Mouse (Mus musculus): Measurements from ENCODE around the gene Baiap2.

Gene Baiap2

GRCm38 (mm10) chr11:119919897-119920296, 22.7 kb upstream of the Baiap2 start:
- DNase-seq (ENCODE audit: low read depth, low spot score) = peak; percentile 33

DNA sequence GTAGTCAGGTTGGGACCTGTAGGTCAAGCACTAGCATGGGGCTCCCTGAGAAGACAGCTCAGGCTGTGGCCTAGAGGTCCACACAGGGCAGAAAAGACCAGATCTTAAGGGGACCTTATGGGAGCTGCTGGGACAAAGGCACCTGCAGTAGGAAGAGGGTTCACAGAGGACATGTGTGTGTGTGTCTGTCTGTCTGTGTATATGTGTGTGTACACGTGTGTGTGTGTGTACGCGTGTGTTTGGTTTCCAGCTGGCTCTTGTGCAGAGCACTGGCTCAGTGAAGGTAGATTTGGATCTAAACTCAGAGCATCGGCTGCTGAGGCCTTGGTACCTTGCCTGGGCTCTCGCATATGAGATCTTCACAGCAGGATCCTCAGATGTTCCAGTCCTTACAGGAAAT, 21.9 kb upstream of the Baiap2 start:
- no peak for DNase-seq (ENCODE audit: low read depth, low spot score)

DNA sequence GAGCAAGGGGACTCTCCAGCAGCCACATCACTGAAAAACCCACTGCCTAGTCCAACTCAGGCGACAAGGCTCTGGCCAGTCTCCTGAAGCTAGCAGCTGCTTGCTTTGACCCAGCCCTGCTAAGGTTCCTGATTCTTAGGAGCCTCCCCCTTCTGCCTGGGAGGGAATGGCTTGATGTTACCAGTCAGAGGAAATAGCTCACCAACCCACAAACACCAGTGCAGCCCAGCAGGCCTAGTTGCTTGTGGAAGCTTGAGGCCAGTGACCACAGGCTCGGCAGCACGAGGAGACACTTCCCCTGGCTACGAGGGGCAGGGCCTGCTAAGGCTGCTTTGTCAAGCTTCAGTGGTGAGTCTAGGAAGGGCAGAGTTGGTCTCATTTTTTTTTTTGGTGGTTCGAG, 17.4 kb upstream of the Baiap2 start:
- no peak for DNase-seq (ENCODE audit: low read depth, low spot score)

DNA sequence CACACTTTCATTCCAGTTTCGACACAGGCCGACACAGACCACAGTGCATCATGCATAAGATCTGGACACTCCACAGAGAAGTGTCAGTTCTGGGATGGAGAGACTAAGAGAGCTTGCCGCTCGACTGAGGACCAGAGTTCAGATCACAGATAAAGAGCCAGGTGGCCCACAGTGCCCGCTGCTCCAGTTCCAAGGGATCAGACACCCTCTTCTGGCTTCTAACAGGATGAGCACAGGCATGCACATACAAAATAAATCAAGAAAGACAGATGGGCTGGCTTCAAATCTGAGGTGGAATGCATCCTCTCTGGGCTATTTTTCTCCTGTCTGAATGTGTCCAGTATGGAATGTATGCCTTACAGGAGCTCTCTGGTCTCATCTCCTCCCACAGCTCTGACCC, 15.8 kb upstream of the Baiap2 start:
- DNase-seq (ENCODE audit: low read depth, low spot score) = peak; percentile 16

- no peak for DNase-seq (ENCODE audit: low read depth, low spot score)
Observed at GRCm38 (mm10) chr11:119928023-119928681, 14.4 kb upstream of the Baiap2 start.

GRCm38 (mm10) chr11:119929603-119930265, 12.8 kb upstream of the Baiap2 start:
- DNase-seq (ENCODE audit: low read depth, low spot score) = no peak

DNA sequence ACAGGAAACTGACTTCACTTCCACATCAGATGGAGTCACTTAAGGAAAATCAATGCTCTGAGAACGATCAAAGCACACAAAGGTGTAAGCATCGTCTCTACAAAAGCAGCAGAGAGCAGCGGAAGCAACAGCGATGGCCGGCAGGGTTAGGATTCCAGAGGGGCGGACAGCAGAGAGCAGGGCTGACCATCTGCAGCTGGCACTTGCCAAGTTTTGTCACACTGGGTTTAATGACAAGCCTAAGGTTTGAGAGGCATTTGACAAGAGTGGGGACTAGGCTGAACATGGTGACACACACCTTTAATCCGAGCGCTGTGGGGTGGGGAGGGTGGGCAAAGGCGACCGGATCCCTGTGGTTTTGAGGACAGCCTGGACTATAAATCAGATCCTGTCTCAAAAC, 10.8 kb upstream of the Baiap2 start:
- no peak for DNase-seq (ENCODE audit: low read depth, low spot score)

DNA sequence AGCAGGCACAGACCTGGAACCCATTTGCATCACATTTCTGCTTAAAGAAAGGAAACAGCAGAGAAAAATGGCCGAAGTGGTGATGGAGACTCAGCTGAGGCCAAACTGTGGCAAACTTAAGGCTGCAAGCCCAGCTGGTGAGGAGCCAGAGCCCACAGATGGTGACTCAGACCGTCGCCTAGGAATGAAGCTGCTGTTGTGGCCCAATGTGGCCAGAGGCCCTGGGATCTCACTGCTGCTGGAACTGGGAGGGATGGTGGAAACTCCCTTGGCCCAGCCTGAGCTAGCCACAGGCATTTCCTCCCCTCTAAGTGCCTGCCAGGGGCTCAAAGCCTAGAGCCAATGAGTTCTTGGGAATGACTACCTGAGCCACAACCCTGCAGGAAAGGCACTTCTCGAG, 9.4 kb upstream of the Baiap2 start:
- DNase-seq (ENCODE audit: low read depth, low spot score) = no peak

DNA sequence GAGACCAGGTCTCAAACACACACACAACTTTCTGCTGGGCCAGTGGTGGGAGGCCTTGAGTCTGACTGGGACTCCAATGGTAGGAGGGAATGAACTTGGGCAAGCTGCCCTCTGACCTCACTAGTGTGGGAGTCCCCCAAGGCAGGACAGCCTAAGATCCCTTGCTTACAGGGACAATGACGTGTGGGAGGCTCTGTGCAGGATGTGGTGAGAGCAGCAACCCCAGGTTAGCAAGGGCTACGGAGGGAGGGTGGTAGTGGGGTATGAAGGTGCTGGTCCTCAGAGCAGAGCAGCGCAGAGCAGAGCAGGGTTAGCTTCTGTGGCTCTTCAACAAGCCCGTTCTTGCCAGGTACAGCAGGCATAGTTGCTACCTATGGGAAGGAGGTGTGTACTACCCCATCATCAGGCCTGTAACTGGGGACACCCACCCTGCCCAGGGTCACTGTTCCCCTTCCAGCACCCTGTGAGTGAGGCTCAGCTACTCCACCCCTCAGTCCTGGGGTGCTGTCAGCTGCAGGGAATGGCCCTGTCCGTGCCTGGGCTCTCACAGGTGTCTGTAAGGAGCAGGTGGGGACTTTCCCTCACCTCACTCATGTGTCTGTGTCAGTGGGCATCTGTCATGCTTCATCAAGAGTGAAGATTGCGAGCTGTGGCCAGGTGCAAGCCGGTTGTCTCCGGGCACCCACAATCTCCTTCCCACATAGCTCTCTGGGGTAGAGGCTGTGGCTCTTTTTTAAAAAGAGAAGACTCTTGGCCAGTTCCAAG, 8.6 kb upstream of the Baiap2 start:
- DNase-seq (ENCODE audit: low read depth, low spot score) = no peak

DNA sequence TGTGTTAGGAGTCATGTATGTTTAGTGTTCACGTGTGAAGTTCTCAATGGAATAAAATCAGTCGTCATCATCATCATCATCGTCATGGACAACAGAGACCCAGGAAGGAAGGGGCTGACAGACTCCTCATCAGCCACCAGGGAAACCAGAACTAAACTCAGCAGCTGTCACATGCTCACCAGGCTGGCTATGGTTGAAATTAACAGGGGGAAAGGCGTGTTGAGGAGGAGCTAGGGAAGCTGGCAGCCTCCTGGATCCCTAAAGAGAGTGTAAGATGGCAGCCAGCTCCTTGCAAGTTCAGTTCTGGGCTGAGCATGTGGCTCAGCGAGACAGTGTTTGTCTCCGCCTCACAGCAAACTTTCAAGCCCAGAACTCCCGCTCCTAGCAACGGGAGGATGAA, 7.8 kb upstream of the Baiap2 start:
- no peak for DNase-seq (ENCODE audit: low read depth, low spot score)

- peak; percentile 68 for DNase-seq (ENCODE audit: low read depth, low spot score)
Observed at GRCm38 (mm10) chr11:119935457-119935856, 7.1 kb upstream of the Baiap2 start.

- DNase-seq (ENCODE audit: low read depth, low spot score) = no peak
Observed at GRCm38 (mm10) chr11:119936456-119936855, 6.1 kb upstream of the Baiap2 start.

- no peak for DNase-seq (ENCODE audit: low read depth, low spot score)
Observed at GRCm38 (mm10) chr11:119937216-119937615, 5.3 kb upstream of the Baiap2 start.

DNA sequence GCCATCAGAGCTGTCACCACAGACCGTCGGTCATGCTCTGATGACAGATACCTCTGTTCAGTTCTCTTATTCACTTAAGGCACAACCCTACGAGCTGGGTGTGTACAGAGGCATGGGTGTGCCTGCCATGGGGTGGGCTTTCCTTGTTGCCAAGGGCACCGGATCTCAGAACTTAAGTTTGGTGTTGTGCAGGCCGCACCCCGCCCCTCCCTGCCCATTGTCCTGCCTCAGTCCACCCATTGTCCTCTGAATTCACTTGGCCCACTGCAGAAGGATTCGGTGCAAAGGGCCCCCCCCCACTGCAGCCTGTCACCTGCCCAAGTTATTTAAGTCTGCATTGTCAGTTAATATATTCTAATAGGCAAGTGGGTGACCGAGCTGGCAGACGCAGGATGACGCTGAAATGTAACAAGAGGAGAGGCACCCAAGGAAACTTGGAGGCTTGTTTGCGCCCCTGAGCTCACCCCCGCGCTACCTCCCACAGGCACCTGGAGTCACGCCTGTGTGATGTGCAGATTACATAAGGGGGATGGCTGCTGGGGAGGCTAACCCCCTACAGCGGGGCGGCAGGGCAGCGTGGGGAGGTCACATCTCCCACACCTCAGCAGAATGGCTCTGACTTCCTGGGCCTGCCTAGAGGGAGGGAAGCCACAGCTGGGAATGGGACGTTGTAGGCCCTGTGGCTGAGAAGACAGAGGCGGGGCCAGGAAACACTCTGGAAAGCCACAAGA, 4.6 kb upstream of the Baiap2 start:
- DNase-seq (ENCODE audit: low read depth, low spot score) = no peak

GRCm38 (mm10) chr11:119939073-119939710, 3.4 kb upstream of the Baiap2 start:
- DNase-seq (ENCODE audit: low read depth, low spot score) = no peak

GRCm38 (mm10) chr11:119939711-119940106, 2.9 kb upstream of the Baiap2 start:
- DNase-seq (ENCODE audit: low read depth, low spot score) = no peak

DNA sequence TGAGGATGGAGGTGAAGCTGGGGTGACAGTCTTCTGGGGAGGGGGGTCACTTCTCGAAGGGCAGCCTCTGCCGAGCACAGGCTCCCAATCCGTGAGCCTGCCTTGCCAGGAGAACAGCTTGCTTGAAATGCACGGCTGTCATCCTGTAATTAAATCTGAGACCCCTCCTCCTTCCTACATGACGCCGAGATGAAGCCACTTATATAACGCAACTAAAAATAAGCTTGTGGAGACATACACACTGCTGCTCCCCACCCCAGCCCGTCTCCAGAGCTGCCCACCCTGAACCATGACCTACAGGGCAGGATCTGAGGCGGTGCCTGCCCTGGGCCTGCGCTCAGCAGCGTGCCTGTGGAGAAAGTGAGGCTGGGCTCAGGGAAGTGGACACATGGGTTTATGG, 2.4 kb upstream of the Baiap2 start:
- DNase-seq (ENCODE audit: low read depth, low spot score) = no peak

DNA sequence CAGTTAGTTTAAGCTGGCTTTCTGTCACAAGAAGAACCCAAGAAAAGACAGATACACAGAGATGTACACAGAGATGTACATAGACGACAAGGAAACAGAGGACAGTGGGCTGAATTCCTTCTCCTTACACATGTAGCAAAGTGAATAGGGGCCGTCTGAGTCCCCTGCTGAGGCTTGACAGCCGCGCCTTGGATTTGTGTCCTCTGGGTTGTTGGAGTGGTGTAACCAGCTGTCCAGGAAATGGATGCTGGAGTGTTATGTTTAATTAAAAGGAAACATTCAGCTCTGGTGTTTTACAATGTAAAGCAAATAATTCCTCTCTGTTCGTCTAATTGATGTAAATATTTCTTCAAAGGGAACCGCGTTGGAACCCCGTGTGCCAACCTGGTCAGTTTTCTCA, 769 bp upstream of the Baiap2 start:
- DNase-seq (ENCODE audit: low read depth, low spot score) = no peak

- DNase-seq (ENCODE audit: low read depth, low spot score) = no peak
Observed at GRCm38 (mm10) chr11:119942201-119942726, 299 bp upstream of the Baiap2 start.

DNA sequence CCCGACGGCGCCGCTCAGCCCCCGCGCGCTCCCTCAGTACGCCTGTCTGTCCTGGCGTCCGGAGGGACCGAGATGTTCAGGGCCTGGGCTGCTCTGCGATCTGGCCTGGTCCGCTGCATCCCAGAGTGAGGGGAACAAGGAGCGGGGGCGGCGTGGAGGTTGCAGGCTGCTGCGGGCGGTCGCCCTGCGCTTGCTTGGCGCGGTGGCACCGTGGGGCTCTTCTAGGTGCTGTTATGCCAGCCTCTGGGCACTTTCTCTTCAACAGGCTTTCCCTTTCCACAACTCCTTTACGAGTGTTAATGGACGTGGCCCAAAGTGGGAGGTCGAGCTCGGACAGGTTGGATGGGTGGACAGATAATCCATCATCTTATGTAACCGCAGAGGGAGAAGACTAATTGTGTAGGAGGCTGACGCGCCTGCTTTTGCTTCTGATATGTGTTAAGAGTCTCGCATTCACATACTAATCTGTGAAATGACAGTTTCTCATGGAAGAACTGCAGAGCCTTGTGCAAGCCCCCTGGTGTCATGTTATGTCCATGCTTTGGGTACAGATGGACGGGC, 945 bp downstream of the Baiap2 start:
- DNase-seq (ENCODE audit: low read depth, low spot score) = no peak

GRCm38 (mm10) chr11:119945343-119945742, 2.8 kb downstream of the Baiap2 start:
- DNase-seq (ENCODE audit: low read depth, low spot score) = no peak
